Mouse (Mus musculus) cerebellum, adult 2 months (tissue): ENCODE measurements around the gene Wdr38.

Experiments used
- CTCF ChIP-seq: fragments of 200-500 bp; IDR thresholded peaks from 2 replicates; pipeline ENCODE4 v1.5.1; 2011; ENCODE audit warnings: low read depth, mild to moderate bottlenecking, control low read depth, low read length, moderate library complexity, borderline replicate concordance; ENCODE audit not compliant: insufficient read depth
- POLR2A ChIP-seq: fragments of 200-500 bp; IDR thresholded peaks from 2 replicates; pipeline ENCODE4 v1.6.1; 2011; ENCODE audit warnings: low read length, control low read depth, borderline replicate concordance; ENCODE audit not compliant: insufficient read depth

GRCm38 (mm10) chr2:39020004-39020403, 22.7 kb downstream of the Wdr38 start:
- TF ChIP-seq POLR2A (no peak), CTCF (no peak)
